ENCODE assay signal across 9 mouse cellular contexts in the genomic region with DNA sequence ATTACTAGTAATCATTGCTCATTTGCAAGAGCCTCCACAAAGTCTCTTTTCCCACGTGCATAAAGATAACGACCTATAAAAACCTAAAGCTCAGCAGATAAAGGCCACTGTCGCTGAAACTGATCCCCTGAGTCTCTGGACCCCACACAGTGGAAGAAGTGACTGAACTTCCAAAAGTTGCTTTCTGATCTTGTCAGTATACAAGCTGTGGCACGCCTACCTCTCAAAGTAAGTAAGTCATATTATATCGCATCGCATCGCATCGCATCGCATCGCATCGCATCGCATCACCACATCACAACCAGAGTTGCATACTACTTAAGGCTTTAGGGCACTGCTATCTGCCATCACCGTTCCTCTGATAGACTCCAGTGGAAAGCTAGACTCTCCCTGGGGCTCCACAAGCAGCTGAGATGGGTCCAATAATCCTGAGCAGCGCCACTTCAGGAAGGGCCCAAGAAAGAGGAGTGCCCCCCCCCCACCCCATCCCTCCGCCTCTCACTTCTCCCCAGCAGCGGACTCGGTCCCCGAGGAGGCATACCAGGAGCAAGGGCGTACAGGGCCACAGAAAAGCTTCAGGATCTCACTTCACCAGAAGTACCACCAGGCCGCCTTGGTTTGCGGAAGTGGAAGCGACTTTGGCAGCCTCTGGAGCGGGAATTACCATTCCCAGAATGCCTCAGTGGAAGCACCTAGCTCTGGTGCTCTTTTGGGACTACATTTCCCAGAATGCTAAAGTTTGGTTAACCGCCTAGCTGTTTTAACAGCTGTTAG. TPM values are rescaled to one million over a fixed set of nuclear protein-coding genes. Genes with fewer than 3 reads are reported as not detected.
DNase-seq lines count a peak whose midpoint lies in the region; ATAC-seq lines count a peak whose summit lies in the region.
"Had no signal": no experiment of that assay in that cellular context is flagged by ENCODE, and none has a peak within 500 bp of the region (broad histone marks: within the 10 kb centered on the region; RNA-seq: fewer than 3 reads in every experiment).

No protein-coding gene starts in this region.

- H3K27ac ChIP-seq in embryonic facial prominence, embryonic 12.5 days, result peak overlapping the region; percentile 73
- H3K27ac ChIP-seq in midbrain, embryonic 10.5 days (replicated peaks), result peak overlapping the region; percentile 93

- peaks cover 3% of the 10 kb centered on the region; the same call in 1 of the 2 replicates for H3K4me1 ChIP-seq in embryonic facial prominence, embryonic 12.5 days
- H3K4me1 ChIP-seq in midbrain, embryonic 10.5 days, result peaks cover 15% of the 10 kb centered on the region

- peak overlapping the region; percentile 90 for H3K9ac ChIP-seq in embryonic facial prominence, embryonic 12.5 days

- ATAC-seq in embryonic facial prominence, embryonic 12.5 days (ENCODE audit: insufficient number of reproducible peaks, insufficient read depth, low FRiP score, low TSS enrichment), result peak; percentile 86

- WGBS in embryonic facial prominence, embryonic 12.5 days, result 18% methylated on average over 24 of the region's 24 CpGs
- 18% methylated on average over 24 of the region's 24 CpGs for WGBS in midbrain, embryonic 10.5 days

- H3K36me3 ChIP-seq in embryonic facial prominence, embryonic 12.5 days, result peaks cover 25% of the 10 kb centered on the region
- peaks cover 37% of the 10 kb centered on the region for H3K36me3 ChIP-seq in midbrain, embryonic 10.5 days

- peak overlapping the region; percentile 71 for H3K4me2 ChIP-seq in embryonic facial prominence, embryonic 12.5 days (replicated peaks)

- DNase-seq in urinary bladder, adult 18-20 months (ENCODE audit: low spot score in 2 of 2), result peak; percentile 53 to 65
- DNase-seq in urinary bladder, postnatal 10 days (ENCODE audit: low spot score), result no peak
- peak; percentile 85 to 87 for DNase-seq in heart, adult 18-20 months
- DNase-seq in kidney, adult 18-20 months, result peak; percentile 71
- DNase-seq in left cerebral cortex, postnatal 4 days, result peak; percentile 67
- peak; percentile 69 for DNase-seq in midbrain, embryonic 10.5 days (ENCODE audit: low spot score)
- peak; percentile 68 for DNase-seq in right cerebral cortex, postnatal 4 days

- no peaks in the 10 kb centered on the region for H3K9me3 ChIP-seq in embryonic facial prominence, embryonic 12.5 days
- no peaks in the 10 kb centered on the region; the same call in 1 of the 2 replicates for H3K9me3 ChIP-seq in midbrain, embryonic 10.5 days (replicated peaks)

- H3K4me3 ChIP-seq in embryonic facial prominence, embryonic 12.5 days, result peak overlapping the region; percentile 65
- peak overlapping the region; percentile 78 for H3K4me3 ChIP-seq in midbrain, embryonic 10.5 days

- intact Hi-C loops in left cerebral cortex, postnatal 4 days (cut with DNase I), result no loop called here

- H3K27me3 ChIP-seq in embryonic facial prominence, embryonic 12.5 days, result no peaks in the 10 kb centered on the region
- no peaks in the 10 kb centered on the region for H3K27me3 ChIP-seq in midbrain, embryonic 10.5 days (ENCODE audit: low read depth, poor library complexity, severe bottlenecking)

RNA-seq across cellular contexts. Expression of gene Zfp111, which starts 3.6 kb away (rescaled TPM):
- polyA plus RNA-seq in embryonic facial prominence, embryonic 12.5 days (2016; fragmentation: Nextera tagmentation; extraction: Ambion mirVana), result 10.1 and 11.3 TPM in 2 replicates
- 1 to 10 TPM; 3.0 to 4.5 TPM for total RNA-seq in heart, adult 18-20 months (2021)
- total RNA-seq in left cerebral cortex, postnatal 4 days (2021), result 10 to 100 TPM; 10.1 to 12.0 TPM
- 10.7 and 10.9 TPM in 2 replicates for polyA plus RNA-seq in midbrain, embryonic 10.5 days (2016; fragmentation: Nextera tagmentation; extraction: Ambion mirVana)
- total RNA-seq: MEL had no signal

RNA-seq across cellular contexts. Expression of gene Zfp109, which starts 29.7 kb away (rescaled TPM):
- polyA plus RNA-seq in embryonic facial prominence, embryonic 12.5 days (2016; fragmentation: Nextera tagmentation; extraction: Ambion mirVana), result 5.9 and 6.6 TPM in 2 replicates
- 1 to 10 TPM; 2.0 to 2.2 TPM for total RNA-seq in heart, adult 18-20 months (2021)
- total RNA-seq in left cerebral cortex, postnatal 4 days (2021), result 1 to 10 TPM; 6.1 to 6.3 TPM
- 5.1 and 5.7 TPM in 2 replicates for polyA plus RNA-seq in midbrain, embryonic 10.5 days (2016; fragmentation: Nextera tagmentation; extraction: Ambion mirVana)
- total RNA-seq: MEL had no signal

RNA-seq across cellular contexts. Expression of gene Zfp114, which starts 32.8 kb away (rescaled TPM):
- polyA plus RNA-seq in embryonic facial prominence, embryonic 12.5 days (2016; fragmentation: Nextera tagmentation; extraction: Ambion mirVana), result 7.5 and 7.6 TPM in 2 replicates
- not detected for total RNA-seq in heart, adult 18-20 months (2021)
- 1 to 10 TPM; 5.2 to 6.2 TPM for total RNA-seq in left cerebral cortex, postnatal 4 days (2021)
- polyA plus RNA-seq in midbrain, embryonic 10.5 days (2016; fragmentation: Nextera tagmentation; extraction: Ambion mirVana), result 5.2 and 5.4 TPM in 2 replicates
- total RNA-seq: MEL had no signal

RNA-seq across cellular contexts. Expression of gene Zfp108, which starts 46.9 kb away (rescaled TPM):
- polyA plus RNA-seq in embryonic facial prominence, embryonic 12.5 days (2016; fragmentation: Nextera tagmentation; extraction: Ambion mirVana), result 5.3 and 5.6 TPM in 2 replicates
- 1 to 10 TPM; 1.0 to 1.2 TPM for total RNA-seq in heart, adult 18-20 months (2021)
- 1 to 10 TPM; 6.4 to 7.3 TPM for total RNA-seq in left cerebral cortex, postnatal 4 days (2021)
- 2.1 and 2.7 TPM in 2 replicates for polyA plus RNA-seq in midbrain, embryonic 10.5 days (2016; fragmentation: Nextera tagmentation; extraction: Ambion mirVana)
- total RNA-seq: MEL had no signal

Comparison
In these comparisons a context has a peak if more than half of its experiments do, and no peak if none do; other contexts are left out.
1. RNA of gene Zfp114, which starts 32.8 kb away (total RNA-seq): 5.2 to 6.2 TPM in left cerebral cortex, postnatal 4 days; not detected in heart, adult 18-20 months; every median in the first group is over 4 times any median in the second.